Mouse (Mus musculus): ENCODE data around the gene Hnrnpr.

Gene Hnrnpr

GRCm38 (mm10) chr4:136309780-136310179, 962 bp upstream of the Hnrnpr start:
- DNase-seq, result peak; percentile 20

- DNase-seq, result peak; percentile 63
Measured at GRCm38 (mm10) chr4:136311042-136311999, 579 bp downstream of the Hnrnpr start.

GRCm38 (mm10) chr4:136312616-136313015, 1.9 kb downstream of the Hnrnpr start:
- no peak for DNase-seq

- DNase-seq, result no peak
Measured at GRCm38 (mm10) chr4:136317667-136318066, 6.9 kb downstream of the Hnrnpr start.

GRCm38 (mm10) chr4:136320016-136320415, 9.3 kb downstream of the Hnrnpr start:
- DNase-seq, result no peak

- DNase-seq, result peak; percentile 10
Measured at GRCm38 (mm10) chr4:136324226-136324625, 13.5 kb downstream of the Hnrnpr start.

GRCm38 (mm10) chr4:136327238-136327637, 16.5 kb downstream of the Hnrnpr start:
- DNase-seq, result no peak

- no peak for DNase-seq
Measured at GRCm38 (mm10) chr4:136328115-136328514, 17.4 kb downstream of the Hnrnpr start.

GRCm38 (mm10) chr4:136331709-136332108, 21.0 kb downstream of the Hnrnpr start:
- no peak for DNase-seq

- no peak for DNase-seq
Measured at GRCm38 (mm10) chr4:136333191-136333590, 22.4 kb downstream of the Hnrnpr start.

GRCm38 (mm10) chr4:136335065-136335464, 24.3 kb downstream of the Hnrnpr start:
- DNase-seq, result no peak

GRCm38 (mm10) chr4:136337129-136337528, 26.4 kb downstream of the Hnrnpr start:
- DNase-seq, result no peak

GRCm38 (mm10) chr4:136349616-136350015, 38.9 kb downstream of the Hnrnpr start:
- no peak for DNase-seq

GRCm38 (mm10) chr4:136357026-136357425, 46.3 kb downstream of the Hnrnpr start:
- DNase-seq, result no peak

- DNase-seq, result no peak
Measured at GRCm38 (mm10) chr4:136357429-136357828, 46.7 kb downstream of the Hnrnpr start.

- no peak for DNase-seq
Measured at GRCm38 (mm10) chr4:136367856-136368255, 57.1 kb downstream of the Hnrnpr start.

- peak; percentile 25 for DNase-seq
Measured at GRCm38 (mm10) chr4:136369727-136370126, 59.0 kb downstream of the Hnrnpr start.

- no peak for DNase-seq
Measured at GRCm38 (mm10) chr4:136373494-136374181, 62.9 kb downstream of the Hnrnpr start.

- DNase-seq, result no peak
Measured at GRCm38 (mm10) chr4:136377001-136377400, 66.3 kb downstream of the Hnrnpr start.

- DNase-seq, result no peak
Measured at GRCm38 (mm10) chr4:136383052-136383451, 72.3 kb downstream of the Hnrnpr start.

- no peak for DNase-seq
Measured at GRCm38 (mm10) chr4:136383839-136384238, 73.1 kb downstream of the Hnrnpr start.

- peak; percentile 26 for DNase-seq
Measured at GRCm38 (mm10) chr4:136387261-136387660, 76.5 kb downstream of the Hnrnpr start.

- DNase-seq, result no peak
Measured at GRCm38 (mm10) chr4:136401806-136402205, 91.1 kb downstream of the Hnrnpr start.

- no peak for DNase-seq
Measured at GRCm38 (mm10) chr4:136407831-136408230, 97.1 kb downstream of the Hnrnpr start.

All from cerebellum, adult 9-11 months (tissue).